Mouse (Mus musculus) stomach, embryonic 15.5 days (tissue): ENCODE results near the gene Tmem273. TPM values are rescaled to one million over a fixed set of nuclear protein-coding genes. Genes with fewer than 3 reads are reported as not detected.

Experiments used
- polyA plus RNA-seq: library from polyadenylated mRNA; unstranded; fragments of >200 nt; fragmentation: Nextera tagmentation; extraction: Ambion mirVana; gene quantifications from 2 replicates; pipeline ENCODE4 v1.2.1, GENCODE M21; 2015

Tmem273 gene
- polyA plus RNA-seq, 1 experiment from 2014 or later, result 0.63 TPM

Other genes with a start within 250 kb of the Tmem273 start
- gene Prrxl1, start 186.6 kb upstream of the Tmem273 start, polyA plus RNA-seq, result 0.86 and 0.93 TPM in 2 replicates
- gene 3425401B19Rik, start 100.7 kb upstream of the Tmem273 start, polyA plus RNA-seq, result 0.26 and 0.30 TPM in 2 replicates
- not detected in 2 replicates for gene Fam170b, start 48.0 kb downstream of the Tmem273 start, polyA plus RNA-seq
- gene Vstm4, start 70.8 kb downstream of the Tmem273 start, polyA plus RNA-seq, result 35.2 and 38.3 TPM in 2 replicates
- 0.30 and 0.46 TPM in 2 replicates for gene Lrrc18, start 205.4 kb downstream of the Tmem273 start, polyA plus RNA-seq